Mouse (Mus musculus) heart, adult 2 months (tissue): ENCODE results near the gene Cep89.

Experiments used
- CTCF ChIP-seq: fragments of 200-600 bp; IDR thresholded peaks from 2 replicates; pipeline ENCODE4 v1.8.1; 2022; ENCODE audit warnings: antibody characterized with exemption, mild to moderate bottlenecking, moderate library complexity
- EP300 ChIP-seq: fragments of 200-500 bp; IDR thresholded peaks from 2 replicates; pipeline ENCODE4 v1.6.1; 2011; ENCODE audit warnings: low read depth, low read length, control low read depth; ENCODE audit not compliant: insufficient read depth
- POLR2A ChIP-seq: fragments of 200-500 bp; IDR thresholded peaks from 2 replicates; pipeline ENCODE4 v1.6.1; 2011; ENCODE audit warnings: mild to moderate bottlenecking, low read depth, low read length, control low read depth; ENCODE audit not compliant: insufficient read depth

GRCm38 (mm10) chr7:35351155-35351554 is 45.7 kb upstream of the Cep89 start:
- TF ChIP-seq CTCF (no peak), POLR2A (no peak), EP300 (no peak)
